In the genomic region with DNA sequence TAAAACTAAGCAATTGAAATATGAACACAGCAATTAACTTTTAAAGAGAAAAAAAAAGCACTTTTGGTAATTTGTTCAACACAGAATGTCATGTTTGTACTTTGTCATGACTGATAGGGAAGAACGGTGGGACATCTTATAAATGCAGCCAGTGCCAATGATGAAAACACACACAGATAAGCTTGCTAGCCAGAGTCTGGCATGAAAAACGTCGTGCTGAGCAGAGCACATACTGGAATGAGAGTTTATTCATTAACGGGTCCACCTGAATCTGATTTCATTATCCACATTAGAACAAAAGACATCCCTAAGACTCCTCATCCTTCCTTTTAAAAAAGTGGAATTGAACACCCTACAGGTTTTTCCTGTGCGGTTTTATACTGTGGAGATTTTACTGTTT, we compare ENCODE assay signal across 13 mouse cellular contexts.
"Had no signal": no experiment of that assay in that cellular context is flagged by ENCODE, and none has a peak within 500 bp of the region (broad histone marks: within the 10 kb centered on the region; RNA-seq: fewer than 3 reads in every experiment).

No protein-coding gene starts in this region.

- DNase-seq: gastrocnemius, postnatal 14 days; gastrocnemius, postnatal 36 days; heart, adult 11 months; heart, adult 2 months; heart, postnatal 14 days; heart, postnatal 36 days; kidney, adult 11 months; kidney, adult 2 months; kidney, adult 9 months; kidney, postnatal 14 days; kidney, postnatal 36 days; layer of hippocampus, adult 9-11 months; layer of hippocampus, postnatal 36 days had no signal
